Mouse (Mus musculus): Measurements from ENCODE around the gene Gzmf. TPM values are rescaled to one million over a fixed set of nuclear protein-coding genes. Genes with fewer than 3 reads are reported as not detected.
"Not testable (repeated sequence)": the region's sequence is repeated elsewhere in the genome, so short reads cannot be mapped to it uniquely, and the experiment has no call there.

Gene Gzmf
- polyA plus RNA-seq, 1 experiment: not detected

GRCm38 (mm10) chr14:56173396-56173795, 37.8 kb downstream of the Gzmf start:
- no peak for TF ChIP-seq TAL1 (IDR thresholded peaks at IDR 0.05; ENCODE audit: low read length)
- no peak for TF ChIP-seq GATA1 (IDR thresholded peaks at IDR 0.05; ENCODE audit: low read length)
- Histone ChIP-seq H3K36me3 (ENCODE audit: control insufficient read depth) (no peaks in the 10 kb centered on the region), H3K4me3 (replicated peaks) (no peak overlapping the region), H3K27me3 (ENCODE audit: control insufficient read depth) (no peaks in the 10 kb centered on the region), H3K9me3 (ENCODE audit: control insufficient read depth, low read length) (no peaks in the 10 kb centered on the region), H3K4me1 (ENCODE audit: control insufficient read depth) (no peaks in the 10 kb centered on the region)

GRCm38 (mm10) chr14:56172744-56173143, 38.5 kb downstream of the Gzmf start:
- no peak overlapping the region for H3K4me3 ChIP-seq (replicated peaks)
- no peaks in the 10 kb centered on the region for H3K27me3 ChIP-seq (ENCODE audit: control insufficient read depth)
- no peaks in the 10 kb centered on the region for H3K4me1 ChIP-seq (ENCODE audit: control insufficient read depth)
- no peaks in the 10 kb centered on the region for H3K9me3 ChIP-seq (ENCODE audit: control insufficient read depth, low read length)
- TF ChIP-seq TAL1 (IDR thresholded peaks at IDR 0.05; ENCODE audit: low read length): no peak
- no peak for TF ChIP-seq GATA1 (IDR thresholded peaks at IDR 0.05; ENCODE audit: low read length)
- no peaks in the 10 kb centered on the region for H3K36me3 ChIP-seq (ENCODE audit: control insufficient read depth)

GRCm38 (mm10) chr14:56168009-56168408, 43.2 kb downstream of the Gzmf start:
- Histone ChIP-seq H3K4me1 (ENCODE audit: control insufficient read depth) (no peaks in the 10 kb centered on the region), H3K9me3 (ENCODE audit: control insufficient read depth, low read length) (no peaks in the 10 kb centered on the region), H3K36me3 (ENCODE audit: control insufficient read depth) (no peaks in the 10 kb centered on the region), H3K27me3 (ENCODE audit: control insufficient read depth) (no peaks in the 10 kb centered on the region), H3K4me3 (replicated peaks) (no peak overlapping the region)
- TF ChIP-seq GATA1 (IDR thresholded peaks at IDR 0.05; ENCODE audit: low read length): no peak
- TF ChIP-seq TAL1 (IDR thresholded peaks at IDR 0.05; ENCODE audit: low read length): no peak

GRCm38 (mm10) chr14:56162109-56162508, 49.1 kb downstream of the Gzmf start:
- H3K36me3 ChIP-seq (ENCODE audit: control insufficient read depth): no peaks in the 10 kb centered on the region
- TF ChIP-seq TAL1 (IDR thresholded peaks at IDR 0.05; ENCODE audit: low read length) (no peak), GATA1 (IDR thresholded peaks at IDR 0.05; ENCODE audit: low read length) (no peak)
- H3K27me3 ChIP-seq (ENCODE audit: control insufficient read depth): no peaks in the 10 kb centered on the region
- no peak overlapping the region for H3K4me3 ChIP-seq (replicated peaks)
- H3K9me3 ChIP-seq (ENCODE audit: control insufficient read depth, low read length): no peaks in the 10 kb centered on the region
- no peaks in the 10 kb centered on the region for H3K4me1 ChIP-seq (ENCODE audit: control insufficient read depth)

- not testable (repeated sequence) for H3K4me1 ChIP-seq (ENCODE audit: control insufficient read depth); H3K4me3 ChIP-seq (replicated peaks); H3K9me3 ChIP-seq (ENCODE audit: control insufficient read depth, low read length); H3K27me3 ChIP-seq (ENCODE audit: control insufficient read depth); H3K36me3 ChIP-seq (ENCODE audit: control insufficient read depth)
Measured at GRCm38 (mm10) chr14:56159479-56159878, 51.7 kb downstream of the Gzmf start, which contains the start of gene Gzmg. Gene Gzmg (minus strand): TSS chr14:56159579.

- Histone ChIP-seq H3K36me3 (ENCODE audit: control insufficient read depth) (no peaks in the 10 kb centered on the region), H3K27me3 (ENCODE audit: control insufficient read depth) (no peaks in the 10 kb centered on the region), H3K4me1 (ENCODE audit: control insufficient read depth) (no peaks in the 10 kb centered on the region), H3K9me3 (ENCODE audit: control insufficient read depth, low read length) (no peaks in the 10 kb centered on the region), H3K4me3 (replicated peaks) (no peak overlapping the region)
- no peak for TF ChIP-seq GATA1 (IDR thresholded peaks at IDR 0.05; ENCODE audit: low read length)
- no peak for TF ChIP-seq TAL1 (IDR thresholded peaks at IDR 0.05; ENCODE audit: low read length)
Measured at GRCm38 (mm10) chr14:56155340-56155739, 55.9 kb downstream of the Gzmf start.

Other genes with a start within 250 kb of the Gzmf start
- not detected in 2 replicates for gene Mcpt1, start 193.4 kb downstream of the Gzmf start, polyA plus RNA-seq (2012)
- not detected in 2 replicates for gene Mcpt9, start 180.9 kb downstream of the Gzmf start, polyA plus RNA-seq (2012)
- gene Mcpt2, start 169.4 kb downstream of the Gzmf start, polyA plus RNA-seq (2012): not detected in 2 replicates
- gene Mcpt4, start 149.1 kb downstream of the Gzmf start, polyA plus RNA-seq (2012): not detected in 2 replicates
- gene Mcpt8, start 126.1 kb downstream of the Gzmf start, polyA plus RNA-seq (2012): 0.31 and 0.52 TPM in 2 replicates
- 0.31 and 0.42 TPM in 2 replicates for gene Ctsg, start 108.8 kb downstream of the Gzmf start, polyA plus RNA-seq (2012)
- not detected in 2 replicates for gene Gzme, start 90.8 kb downstream of the Gzmf start, polyA plus RNA-seq (2012)
- gene Gzmd, start 78.8 kb downstream of the Gzmf start, polyA plus RNA-seq (2012): not detected in 2 replicates
- not detected in 2 replicates for gene Gzmg, start 51.8 kb downstream of the Gzmf start, polyA plus RNA-seq (2012)
- gene Gzmn, start 36.8 kb downstream of the Gzmf start, polyA plus RNA-seq (2012): not detected in 2 replicates
- not detected in 2 replicates for gene Gzmc, start 23.2 kb upstream of the Gzmf start, polyA plus RNA-seq (2012)
- gene Gzmb, start 50.8 kb upstream of the Gzmf start, polyA plus RNA-seq (2012): not detected in 2 replicates
- gene Atp12a, start 153.7 kb upstream of the Gzmf start, polyA plus RNA-seq (2012): not detected in 2 replicates
- not detected in 2 replicates for gene Rnf17, start 191.2 kb upstream of the Gzmf start, polyA plus RNA-seq (2012)